Mouse (Mus musculus) gastrocnemius, adult 2 months (tissue): ENCODE results near the gene Ergic1. TPM values are rescaled to one million over a fixed set of nuclear protein-coding genes. Genes with fewer than 3 reads are reported as not detected.

Experiments
- DNase-seq: peaks from one replicate; pipeline ENCODE4 v3.0.0; 2022
- H3K27ac ChIP-seq: fragments of 200-600 bp; 2 replicates; pipeline ENCODE4 v1.8.1; 2022; ENCODE audit warnings: mild to moderate bottlenecking
- H3K4me3 ChIP-seq: fragments of 200-600 bp; 2 replicates; pipeline ENCODE4 v1.8.1; 2022; ENCODE audit warnings: mild to moderate bottlenecking, moderate library complexity
- CTCF ChIP-seq: fragments of 200-600 bp; IDR thresholded peaks from 2 replicates; pipeline ENCODE4 v1.8.1; 2022; ENCODE audit warnings: antibody characterized with exemption, mild to moderate bottlenecking, moderate library complexity
- intact Hi-C: fragments of 180-260 bp; cut with DNase I; formaldehyde crosslinking; loops from one replicate; pipeline ENCODE4 v1.15.1; 2025
- microRNA-seq: library from miRNA; unstranded; fragments of <30 nt; microRNA quantifications from one replicate; pipeline ENCODE4 v1.2.0, GENCODE M21; 2021
- total RNA-seq, 2 experiments: library from RNA; stranded (reverse); gene quantifications; 2 replicates each; pipeline ENCODE4 v1.2.3; 2021

Ergic1 gene
- total RNA-seq, 2 experiments from 2014 or later, result 40.3 to 60.3 TPM

- peak; percentile 80 for DNase-seq
- intact Hi-C loops, result no loop called here
- no peak overlapping the region for H3K4me3 ChIP-seq
- TF ChIP-seq CTCF, result no peak
- peak overlapping the region; percentile 68 for H3K27ac ChIP-seq
Measured at GRCm38 (mm10) chr17:26691110-26691509, 129.8 kb downstream of the Ergic1 start.

- Histone ChIP-seq H3K27ac (peak overlapping the region; percentile 69), H3K4me3 (0 out of 2 replicates have a peak overlapping the region, but pooled peaks have one; percentile 5)
- no peak for TF ChIP-seq CTCF
- no peak for DNase-seq
- intact Hi-C loops, result no loop called here
Measured at GRCm38 (mm10) chr17:26693424-26693823, 132.1 kb downstream of the Ergic1 start.

GRCm38 (mm10) chr17:26694171-26694570 lies 132.9 kb downstream of the Ergic1 start:
- TF ChIP-seq CTCF, result no peak
- Histone ChIP-seq H3K4me3 (no peak overlapping the region), H3K27ac (peak overlapping the region; percentile 69)
- no peak for DNase-seq
- intact Hi-C loops, result no loop called here

GRCm38 (mm10) chr17:26695193-26695592 lies 133.9 kb downstream of the Ergic1 start:
- H3K27ac ChIP-seq, result no peak overlapping the region
- intact Hi-C loops, result no loop called here
- no peak for DNase-seq
- H3K4me3 ChIP-seq, result no peak overlapping the region
- no peak for TF ChIP-seq CTCF

- peak overlapping the region; percentile 24; the same call in 1 of the 2 replicates for H3K27ac ChIP-seq
- TF ChIP-seq CTCF, result peak; percentile 53
Measured at GRCm38 (mm10) chr17:26698846-26699245, 137.6 kb downstream of the Ergic1 start.

GRCm38 (mm10) chr17:26699819-26700616 lies 138.7 kb downstream of the Ergic1 start:
- intact Hi-C loops, result no loop called here
- TF ChIP-seq CTCF, result no peak
- DNase-seq, result peak; percentile 52
- Histone ChIP-seq H3K27ac (peak overlapping the region; percentile 41; the same call in 1 of the 2 replicates), H3K4me3 (no peak overlapping the region)

More at GRCm38 (mm10) chr17:26698846-26699245, 137.6 kb downstream of the Ergic1 start:
- H3K4me3 ChIP-seq, result no peak overlapping the region
- no peak for DNase-seq
- intact Hi-C loops, result no loop called here

GRCm38 (mm10) chr17:26701565-26701964 lies 140.3 kb downstream of the Ergic1 start:
- no peak for TF ChIP-seq CTCF
- Histone ChIP-seq H3K4me3 (no peak overlapping the region), H3K27ac (no peak overlapping the region)
- intact Hi-C loops, result no loop called here
- DNase-seq, result no peak

- no peak for DNase-seq
- no peak overlapping the region for H3K27ac ChIP-seq
- H3K4me3 ChIP-seq, result no peak overlapping the region
- TF ChIP-seq CTCF, result no peak
- intact Hi-C loops, result no loop called here
Measured at GRCm38 (mm10) chr17:26702621-26703020, 141.3 kb downstream of the Ergic1 start.

GRCm38 (mm10) chr17:26703671-26704070 lies 142.4 kb downstream of the Ergic1 start:
- intact Hi-C loops, result no loop called here
- DNase-seq, result no peak
- no peak for TF ChIP-seq CTCF
- Histone ChIP-seq H3K4me3 (no peak overlapping the region), H3K27ac (no peak overlapping the region)

- intact Hi-C loops, result no loop called here
- H3K4me3 ChIP-seq, result no peak overlapping the region
- no peak for TF ChIP-seq CTCF
- no peak for DNase-seq
- no peak overlapping the region for H3K27ac ChIP-seq
Measured at GRCm38 (mm10) chr17:26705463-26706359, 144.4 kb downstream of the Ergic1 start.

Small RNA genes within 50 kb of the gene (microRNA-seq; reads per million reads assigned to microRNA genes)
- gene Gm22420, result not detected

Other genes with a start within 250 kb of the Ergic1 start
- 1 to 10 TPM; 2.3 to 2.6 TPM for gene Neurl1b, start 146.7 kb upstream of the Ergic1 start, total RNA-seq
- 10 to 100 TPM; 73.0 to 89.6 TPM for gene Dusp1, start 639 bp downstream of the Ergic1 start, total RNA-seq
- gene Atp6v0e, start 101.7 kb downstream of the Ergic1 start, total RNA-seq, result 10 to 100 TPM; 28.7 to 31.2 TPM
- 10 to 100 TPM; 39.6 to 40.2 TPM for gene Crebrf, start 154.2 kb downstream of the Ergic1 start, total RNA-seq
- 10 to 100 TPM; 27.3 to 30.3 TPM for gene Bnip1, start 219.6 kb downstream of the Ergic1 start, total RNA-seq